Mouse (Mus musculus) heart, postnatal 0 days (tissue): ENCODE measurements at regions not wholly inside any gene's neighbourhood (a gene's known extent, or its start where the extent isn't known, plus 50 kb on each side); places are given as distances from the start of the nearest gene placed in this dataset.

Experiments used
- CTCF ChIP-seq: IDR thresholded peaks from 2 replicates; pipeline ENCODE4 v1.5.1; 2016; ENCODE audit warnings: antibody characterized with exemption, control low read depth, low read depth
- EP300 ChIP-seq: IDR thresholded peaks from 2 replicates; pipeline ENCODE4 v1.6.1; 2016; ENCODE audit warnings: antibody characterized with exemption, low read depth

DNA sequence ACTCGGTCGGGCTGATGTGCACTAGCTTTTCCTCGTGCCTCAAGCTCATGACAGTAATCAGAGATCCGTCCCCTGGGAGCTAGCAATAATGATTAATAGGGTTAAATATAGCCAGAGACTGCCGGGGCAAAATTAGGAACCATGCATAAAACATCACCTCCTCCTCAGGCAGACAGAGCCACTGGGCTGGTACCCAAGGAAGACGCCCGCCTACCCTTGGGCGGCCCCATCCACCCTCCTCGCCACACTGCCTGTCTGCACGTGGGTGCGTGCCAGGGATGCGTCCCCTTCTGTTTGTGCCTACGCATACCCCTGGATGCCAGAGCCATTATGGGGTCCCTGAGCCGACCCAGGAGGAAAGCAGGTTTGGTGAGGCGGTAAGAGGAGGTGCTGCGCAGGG, 204.5 kb downstream of the Arhgef10l start:
- TF ChIP-seq CTCF (no peak), EP300 (no peak)
